26 mouse cellular contexts compared by ENCODE assay signal in genomic region chr2:130789642-130790041, GRCm38 (mm10).
"Had no signal": no experiment of that assay in that cellular context is flagged by ENCODE, and none has a peak within 500 bp of the region (broad histone marks: within the 10 kb centered on the region; RNA-seq: fewer than 3 reads in every experiment).

No protein-coding gene starts in this region.

- H3K4me2 ChIP-seq: heart, embryonic 12.5 days; hindbrain, embryonic 12.5 days; hindbrain, embryonic 14.5 days; intestine, embryonic 15.5 days; limb, embryonic 12.5 days; liver, embryonic 11.5 days; liver, embryonic 13.5 days; liver, embryonic 15.5 days had no signal

- H3K27me3 ChIP-seq: heart, embryonic 12.5 days; hindbrain, embryonic 12.5 days; intestine, embryonic 15.5 days; limb, embryonic 12.5 days; liver, embryonic 13.5 days; liver, embryonic 15.5 days had no signal

- H3K4me1 ChIP-seq: heart, embryonic 10.5 days; heart, embryonic 12.5 days; hindbrain, embryonic 10.5 days; hindbrain, embryonic 12.5 days; intestine, embryonic 15.5 days; limb, embryonic 10.5 days; limb, embryonic 12.5 days; liver, embryonic 13.5 days; liver, embryonic 15.5 days had no signal

- H3K27ac ChIP-seq: gastrocnemius, adult 2 months; heart, adult 2 months; heart, embryonic 10.5 days; hindbrain, embryonic 10.5 days; hindbrain, embryonic 12.5 days; hindbrain, embryonic 14.5 days; intestine, embryonic 15.5 days; limb, embryonic 10.5 days; limb, embryonic 12.5 days; liver, embryonic 13.5 days; liver, embryonic 15.5 days had no signal

- H3K9me3 ChIP-seq: heart, embryonic 10.5 days; hindbrain, embryonic 10.5 days; hindbrain, embryonic 12.5 days; intestine, embryonic 15.5 days; limb, embryonic 10.5 days; limb, embryonic 12.5 days; liver, embryonic 13.5 days; liver, embryonic 15.5 days had no signal

- ATAC-seq: hindbrain, embryonic 16.5 days; inflammation-experienced regulatory T-cells, adult 6 months; intestine, embryonic 15.5 days; intestine, postnatal 0 days had no signal

- H3K4me3 ChIP-seq: gastrocnemius, adult 2 months; heart, adult 2 months; heart, embryonic 10.5 days; heart, embryonic 12.5 days; hindbrain, embryonic 10.5 days; hindbrain, embryonic 12.5 days; intestine, embryonic 15.5 days; limb, embryonic 10.5 days; limb, embryonic 12.5 days; liver, embryonic 13.5 days; liver, embryonic 15.5 days had no signal

- H3K9ac ChIP-seq: heart, embryonic 12.5 days; hindbrain, embryonic 12.5 days; hindbrain, embryonic 14.5 days; intestine, embryonic 15.5 days; limb, embryonic 12.5 days; liver, embryonic 13.5 days; liver, embryonic 15.5 days had no signal

- DNase-seq: gastrocnemius, adult 2 months; gastrocnemius, postnatal 10 days; gastrocnemius, postnatal 25 days; heart, adult 2 months; heart, postnatal 10 days; heart, postnatal 4 days; kidney, adult 18-20 months; kidney, adult 8-10 months; kidney, postnatal 10 days; kidney, postnatal 25 days; kidney, postnatal 4 days; liver; liver, embryonic 13.5 days had no signal
